Mouse (Mus musculus): Measurements from ENCODE around the gene Rraga. TPM values are rescaled to one million over a fixed set of nuclear protein-coding genes. Genes with fewer than 3 reads are reported as not detected.
A peak's percentile ranks its signal among the peaks of the same experiment; 100 is the strongest.

The Rraga gene
- total and polyA plus RNA-seq, 3 experiments = 9.6 to 182 (median 68.7) TPM

- no peak for TF ChIP-seq USF1 (IDR thresholded peaks at IDR 0.05; ENCODE audit: low read depth, low read length)
- Histone ChIP-seq H3K9me3 (replicated peaks; ENCODE audit: insufficient read depth, low read length) (no peaks in the 10 kb centered on the region), H3K79me2 (ENCODE audit: control insufficient read depth, insufficient read depth, low read length, poor library complexity) (no peaks in the 10 kb centered on the region), H3K4me3 (ENCODE audit: control insufficient read depth in 1 of 2, insufficient read depth in 1 of 2, low read depth in 2 of 2, low read length in 2 of 2) (no peak overlapping the region), H3K36me3 (ENCODE audit: control insufficient read depth in 1 of 2, insufficient read depth in 2 of 2, low read length in 2 of 2) (peaks cover 0 to 8% of the 10 kb centered on the region in 2 experiments; a peak in 2 of 4 replicates), H3K9ac (ENCODE audit: control insufficient read depth, low read depth, low read length, poor library complexity, severe bottlenecking) (no peak overlapping the region), H3K4me1 (ENCODE audit: control insufficient read depth in 1 of 2, insufficient read depth in 2 of 2, low read length in 2 of 2) (no peaks in the 10 kb centered on the region), H3K27me3 (ENCODE audit: control insufficient read depth in 1 of 2, insufficient read depth in 2 of 2, low read length in 2 of 2) (no peaks in the 10 kb centered on the region; a peak in 1 of 4 replicates), H3K27ac (ENCODE audit: control insufficient read depth, low read depth, low read length) (no peak overlapping the region)
- no peak for DNase-seq (ENCODE audit: low read depth, low spot score)
Measured at GRCm38 (mm10) chr4:86561061-86561460, 14.4 kb upstream of the Rraga start.

GRCm38 (mm10) chr4:86574939-86575282, 557 bp upstream of the Rraga start:
- H3K4me3 ChIP-seq (ENCODE audit: control insufficient read depth in 1 of 2, insufficient read depth in 1 of 2, low read depth in 2 of 2, low read length in 2 of 2) = peak overlapping the region; percentile 47 to 70
- peak overlapping the region; percentile 97 for H3K27ac ChIP-seq (ENCODE audit: control insufficient read depth, low read depth, low read length)
- peaks cover 2 to 7% of the 10 kb centered on the region in 2 experiments; a peak in 3 of 4 replicates for H3K4me1 ChIP-seq (ENCODE audit: control insufficient read depth in 1 of 2, insufficient read depth in 2 of 2, low read length in 2 of 2)
- TF ChIP-seq KAT2A (conservative IDR thresholded peaks at IDR 0.05; ENCODE audit: low read depth, low read length) (no peak), MYC (IDR thresholded peaks at IDR 0.05; ENCODE audit: low read depth, low read length) (peak; percentile 82; the same call in 1 of the 2 replicates), RCOR1 (IDR thresholded peaks at IDR 0.05; ENCODE audit: low read depth, low read length) (0 out of 2 replicates have a peak, but pooled peaks have one; percentile 31), ETS1 (IDR thresholded peaks at IDR 0.05; ENCODE audit: low read depth, low read length) (peak; percentile 34; the same call in 1 of the 2 replicates), MAX (IDR thresholded peaks at IDR 0.05; ENCODE audit: low read length) (peak; percentile 73), E2F4 (IDR thresholded peaks at IDR 0.05; ENCODE audit: borderline replicate concordance, low read depth, low read length) (no peak), EP300 (IDR thresholded peaks at IDR 0.05; ENCODE audit: low read depth in 1 of 2, low read length in 2 of 2) (0 out of 4 replicates have a peak, but pooled peaks of 1 of the 2 experiments have one; percentile 21), TAL1 (IDR thresholded peaks at IDR 0.05; ENCODE audit: low read length) (no peak)
- DNase-seq (ENCODE audit: low read depth, low spot score) = peak; percentile 66
- peak overlapping the region; percentile 80 for H3K9ac ChIP-seq (ENCODE audit: control insufficient read depth, low read depth, low read length, poor library complexity, severe bottlenecking)
- no peaks in the 10 kb centered on the region for H3K27me3 ChIP-seq (ENCODE audit: control insufficient read depth in 1 of 2, insufficient read depth in 2 of 2, low read length in 2 of 2)
- no peaks in the 10 kb centered on the region for H3K9me3 ChIP-seq (replicated peaks; ENCODE audit: insufficient read depth, low read length)
- peaks cover 0 to 15% of the 10 kb centered on the region in 2 experiments; a peak in 2 of 4 replicates for H3K36me3 ChIP-seq (ENCODE audit: control insufficient read depth in 1 of 2, insufficient read depth in 2 of 2, low read length in 2 of 2)
- peaks cover 25% of the 10 kb centered on the region for H3K79me2 ChIP-seq (ENCODE audit: control insufficient read depth, insufficient read depth, low read length, poor library complexity)

DNA sequence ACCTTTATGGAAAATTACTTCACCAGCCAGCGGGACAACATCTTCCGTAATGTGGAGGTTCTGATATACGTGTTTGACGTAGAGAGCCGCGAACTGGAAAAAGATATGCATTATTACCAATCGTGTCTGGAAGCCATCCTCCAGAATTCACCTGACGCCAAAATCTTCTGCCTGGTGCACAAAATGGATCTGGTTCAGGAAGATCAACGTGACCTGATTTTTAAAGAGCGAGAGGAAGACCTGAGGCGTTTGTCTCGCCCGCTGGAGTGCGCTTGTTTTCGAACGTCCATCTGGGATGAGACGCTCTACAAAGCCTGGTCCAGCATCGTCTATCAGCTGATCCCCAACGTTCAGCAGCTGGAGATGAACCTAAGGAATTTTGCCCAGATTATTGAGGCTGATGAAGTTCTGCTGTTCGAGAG, 663 bp downstream of the Rraga start:
- Histone ChIP-seq H3K9ac (ENCODE audit: control insufficient read depth, low read depth, low read length, poor library complexity, severe bottlenecking) (peak overlapping the region; percentile 75), H3K27me3 (ENCODE audit: control insufficient read depth in 1 of 2, insufficient read depth in 2 of 2, low read length in 2 of 2) (no peaks in the 10 kb centered on the region), H3K27ac (ENCODE audit: control insufficient read depth, low read depth, low read length) (peak overlapping the region; percentile 74), H3K9me3 (replicated peaks; ENCODE audit: insufficient read depth, low read length) (no peaks in the 10 kb centered on the region), H3K4me3 (ENCODE audit: control insufficient read depth in 1 of 2, insufficient read depth in 1 of 2, low read depth in 2 of 2, low read length in 2 of 2) (peak overlapping the region; percentile 61 to 70), H3K79me2 (ENCODE audit: control insufficient read depth, insufficient read depth, low read length, poor library complexity) (peaks cover 25% of the 10 kb centered on the region), H3K4me1 (ENCODE audit: control insufficient read depth in 1 of 2, insufficient read depth in 2 of 2, low read length in 2 of 2) (peaks cover 0 to 7% of the 10 kb centered on the region in 2 experiments; a peak in 3 of 4 replicates), H3K36me3 (ENCODE audit: control insufficient read depth in 1 of 2, insufficient read depth in 2 of 2, low read length in 2 of 2) (peaks cover 0 to 15% of the 10 kb centered on the region in 2 experiments; a peak in 2 of 4 replicates)
- DNase-seq (ENCODE audit: low read depth, low spot score) = peak; percentile 64
- TF ChIP-seq TCF12 (IDR thresholded peaks at IDR 0.05; ENCODE audit: low read depth, low read length) = no peak
- no peak for TF ChIP-seq GABPA (IDR thresholded peaks at IDR 0.05; ENCODE audit: low read depth, low read length)
- TF ChIP-seq SIN3A (IDR thresholded peaks at IDR 0.05; ENCODE audit: low read length) = peak; percentile 11
- TF ChIP-seq TBP (IDR thresholded peaks at IDR 0.05; ENCODE audit: low read depth, low read length) = no peak

Measured in MEL (cell line).